ENCODE assay signal across 30 mouse cellular contexts in the genomic region with DNA sequence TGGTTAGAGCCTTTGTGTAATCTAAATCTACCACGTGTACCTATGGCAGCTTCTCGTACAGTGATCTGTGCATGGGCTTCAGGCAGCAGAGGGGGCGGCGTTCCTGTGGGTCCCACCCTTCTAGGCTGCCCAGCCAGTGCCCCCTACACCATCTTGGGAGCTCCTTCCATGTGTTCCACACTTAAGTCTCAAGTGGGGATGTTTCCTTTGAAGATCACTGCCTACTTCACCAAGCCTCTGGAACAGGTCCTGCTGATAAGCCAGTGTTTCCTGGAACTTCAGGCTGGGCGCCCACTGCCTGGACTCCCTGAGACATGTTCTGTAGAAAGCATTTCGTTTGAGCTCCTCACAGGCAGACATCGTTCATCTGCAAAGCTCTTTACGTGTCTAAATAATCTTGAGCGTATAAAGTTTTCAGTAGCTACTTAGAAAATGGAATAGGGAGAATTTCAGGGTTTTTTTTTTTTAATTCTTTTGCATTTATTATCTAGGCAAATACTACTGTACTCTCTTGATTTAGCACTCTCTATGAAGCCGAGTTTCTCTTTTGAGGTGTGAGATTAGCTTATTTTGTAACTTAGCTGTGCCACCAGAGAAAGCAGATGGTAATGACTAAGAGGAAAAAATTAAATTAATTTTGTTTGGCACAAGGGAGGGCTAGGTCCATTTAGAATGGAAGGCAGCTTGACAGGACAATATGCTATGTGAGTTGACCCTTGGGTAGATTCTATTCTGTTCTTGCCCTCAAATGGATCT.
DNase-seq lines count a peak whose midpoint lies in the region; ATAC-seq and TF ChIP-seq lines count a peak whose summit lies in the region.
"Had no signal": no experiment of that assay in that cellular context is flagged by ENCODE, and none has a peak within 500 bp of the region (broad histone marks: within the 10 kb centered on the region; RNA-seq: fewer than 3 reads in every experiment).

No protein-coding gene starts in this region.

- no peak overlapping the region for H3K4me2 ChIP-seq in lung, embryonic 16.5 days (ENCODE audit: low read depth, low read length)
- H3K4me2 ChIP-seq: embryonic facial prominence, embryonic 15.5 days; forebrain, embryonic 13.5 days; heart, embryonic 13.5 days; hindbrain, embryonic 14.5 days; limb, embryonic 15.5 days; liver, embryonic 13.5 days; midbrain, embryonic 12.5 days; neural tube, embryonic 12.5 days had no signal

- H3K4me1 ChIP-seq in heart, adult 2 months (ENCODE audit: control insufficient read depth, insufficient read depth, low read length), result no peaks in the 10 kb centered on the region
- no peaks in the 10 kb centered on the region for H3K4me1 ChIP-seq in lung, embryonic 16.5 days (replicated peaks; ENCODE audit: control insufficient read depth, insufficient read depth, low read length)
- H3K4me1 ChIP-seq: embryonic facial prominence, embryonic 10.5 days; embryonic facial prominence, embryonic 15.5 days; forebrain, embryonic 13.5 days; limb, embryonic 10.5 days; limb, embryonic 15.5 days; liver, embryonic 13.5 days; midbrain, embryonic 12.5 days; neural tube, embryonic 12.5 days had no signal

- H3K27me3 ChIP-seq in heart, adult 2 months (ENCODE audit: control insufficient read depth, insufficient read depth, low read length), result no peaks in the 10 kb centered on the region
- H3K27me3 ChIP-seq in lung, embryonic 16.5 days (ENCODE audit: control insufficient read depth, insufficient read depth, low read depth, low read length), result no peaks in the 10 kb centered on the region
- H3K27me3 ChIP-seq: embryonic facial prominence, embryonic 15.5 days; forebrain, embryonic 13.5 days; heart, embryonic 13.5 days; limb, embryonic 15.5 days; liver, embryonic 13.5 days; megakaryocyte, embryonic 14.5 days; midbrain, embryonic 12.5 days; neural tube, embryonic 12.5 days; Patski had no signal

- H3K79me2 ChIP-seq in heart, adult 2 months (replicated peaks; ENCODE audit: control insufficient read depth, insufficient read depth, low read length), result no peaks in the 10 kb centered on the region

- DNase-seq in heart, adult 11 months, result peak; percentile 30
- no peak for DNase-seq in heart, adult 2 months
- no peak for DNase-seq in lung, postnatal 10 days
- peak; percentile 10 for DNase-seq in lung, postnatal 36 days
- DNase-seq in embryo, embryonic 11 days, result no peak
- DNase-seq in gastrocnemius, postnatal 36 days, result no peak
- DNase-seq: adrenal gland, postnatal 25 days; cerebellum, adult 18-20 months; cerebellum, postnatal 10 days; gastrocnemius, postnatal 25 days; heart, postnatal 10 days; kidney, adult 8-10 months; kidney, postnatal 4 days; liver, embryonic 13.5 days; thymus, postnatal 14 days had no signal

- no peak for TF ChIP-seq POLR2A in heart, adult 2 months (IDR thresholded peaks at IDR 0.05; ENCODE audit: insufficient read depth, low read depth, low read length)

- ATAC-seq in lung, embryonic 16.5 days (ENCODE audit: low read depth), result peak; percentile 67
- ATAC-seq: forebrain, embryonic 13.5 days; Patski had no signal

- H3K27ac ChIP-seq in heart, adult 2 months, result no peak overlapping the region
- H3K27ac ChIP-seq in lung, embryonic 16.5 days (ENCODE audit: low read length), result 0 out of 2 replicates have a peak overlapping the region, but pooled peaks have one; percentile 6
- H3K27ac ChIP-seq: embryonic facial prominence, embryonic 10.5 days; embryonic facial prominence, embryonic 15.5 days; forebrain, embryonic 13.5 days; heart, embryonic 13.5 days; hindbrain, embryonic 14.5 days; kidney, postnatal 0 days; limb, embryonic 10.5 days; limb, embryonic 15.5 days; liver, embryonic 13.5 days; midbrain, embryonic 12.5 days; neural tube, embryonic 12.5 days had no signal

- no peak overlapping the region for H3K4me3 ChIP-seq in heart, adult 2 months
- no peak overlapping the region for H3K4me3 ChIP-seq in lung, embryonic 16.5 days (ENCODE audit: low read length)
- H3K4me3 ChIP-seq: embryonic facial prominence, embryonic 10.5 days; embryonic facial prominence, embryonic 15.5 days; forebrain, embryonic 13.5 days; heart, embryonic 13.5 days; limb, embryonic 10.5 days; limb, embryonic 15.5 days; liver, embryonic 13.5 days; megakaryocyte, embryonic 14.5 days; midbrain, embryonic 12.5 days; myocyte; neural tube, embryonic 12.5 days had no signal

- TF ChIP-seq CTCF in heart, adult 2 months (IDR thresholded peaks at IDR 0.05), result no peak

- H3K9me3 ChIP-seq in lung, embryonic 16.5 days (ENCODE audit: control insufficient read depth, low read length), result no peaks in the 10 kb centered on the region
- H3K9me3 ChIP-seq: embryonic facial prominence, embryonic 10.5 days; embryonic facial prominence, embryonic 15.5 days; forebrain, embryonic 13.5 days; heart, embryonic 13.5 days; limb, embryonic 10.5 days; limb, embryonic 15.5 days; liver, embryonic 13.5 days; midbrain, embryonic 12.5 days; neural tube, embryonic 12.5 days had no signal

- WGBS in heart, adult 2 months, result 56% methylated on average over 10 of the region's 10 CpGs
- WGBS in lung, embryonic 16.5 days, result 63% methylated on average over 10 of the region's 10 CpGs

- H3K36me3 ChIP-seq in heart, adult 2 months (ENCODE audit: control insufficient read depth, insufficient read depth, low read length), result no peaks in the 10 kb centered on the region
- H3K36me3 ChIP-seq in lung, embryonic 16.5 days (ENCODE audit: control insufficient read depth, insufficient read depth, low read length), result no peaks in the 10 kb centered on the region
- H3K36me3 ChIP-seq: embryonic facial prominence, embryonic 10.5 days; embryonic facial prominence, embryonic 15.5 days; G1E; heart, embryonic 13.5 days; limb, embryonic 10.5 days; limb, embryonic 15.5 days; liver, embryonic 13.5 days; midbrain, embryonic 12.5 days; neural tube, embryonic 12.5 days had no signal

- intact Hi-C loops in heart, adult 2 months (cut with DNase I), result no loop called here
- intact Hi-C loops in gastrocnemius, postnatal 36 days (cut with DNase I), result no loop called here

- H3K9ac ChIP-seq in heart, adult 2 months (ENCODE audit: low read depth, low read length), result no peak overlapping the region
- H3K9ac ChIP-seq in lung, embryonic 16.5 days (ENCODE audit: low read length), result no peak overlapping the region
- H3K9ac ChIP-seq: embryonic facial prominence, embryonic 15.5 days; forebrain, embryonic 13.5 days; heart, embryonic 13.5 days; hindbrain, embryonic 14.5 days; limb, embryonic 15.5 days; liver, embryonic 13.5 days; midbrain, embryonic 12.5 days; neural tube, embryonic 12.5 days had no signal

- no peak for TF ChIP-seq EP300 in heart, adult 2 months (IDR thresholded peaks at IDR 0.05; ENCODE audit: insufficient read depth, low read depth, low read length)

Comparison
In these comparisons a context has a peak if more than half of its experiments do, and no peak if none do; other contexts are left out.
1. DNase-seq: peak in heart, adult 11 months (single experiment) and lung, postnatal 36 days (single experiment); none in heart, adult 2 months (0 of 2), lung, postnatal 10 days (single experiment), embryo, embryonic 11 days (single experiment) and gastrocnemius, postnatal 36 days (0 of 2).